Comparison of ENCODE assay signal across 20 mouse cellular contexts in the genomic region with DNA sequence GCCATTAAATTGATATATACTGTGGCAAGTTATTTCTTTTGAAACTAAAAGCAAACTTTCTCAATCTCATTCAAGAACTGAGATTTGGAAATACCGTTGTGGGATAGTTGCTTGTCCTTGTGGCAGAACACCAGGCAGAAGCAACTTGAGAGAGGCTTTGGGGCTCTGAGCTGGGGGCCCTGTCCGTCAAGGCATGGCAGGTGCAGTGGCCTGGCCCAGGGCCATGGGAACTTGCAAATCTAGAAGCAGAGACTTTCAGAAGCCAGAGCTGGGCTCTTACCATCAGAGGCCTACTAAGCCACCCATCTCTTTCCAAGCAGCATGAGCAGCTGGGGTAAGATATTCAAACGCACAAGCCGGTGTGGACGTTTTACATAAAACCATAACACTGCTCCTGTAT.
A peak's percentile ranks its signal among the peaks of the same experiment; 100 is the strongest.
DNase-seq lines count a peak whose midpoint lies in the region; ATAC-seq and TF ChIP-seq lines count a peak whose summit lies in the region.
"Had no signal": no experiment of that assay in that cellular context is flagged by ENCODE, and none has a peak within 500 bp of the region (broad histone marks: within the 10 kb centered on the region; RNA-seq: fewer than 3 reads in every experiment).

No protein-coding gene starts in this region.

- WGBS in midbrain, embryonic 11.5 days: 92% methylated on average over 5 of the region's 5 CpGs
- 67% methylated on average over 5 of the region's 5 CpGs for WGBS in midbrain, postnatal 0 days

- H3K27ac ChIP-seq in midbrain, embryonic 11.5 days (ENCODE audit: low read depth, low read length): no peak overlapping the region
- H3K27ac ChIP-seq in midbrain, postnatal 0 days (ENCODE audit: low read depth, low read length): no peak overlapping the region
- H3K27ac ChIP-seq: forebrain, embryonic 15.5 days; heart, embryonic 10.5 days; hindbrain, embryonic 13.5 days; hindbrain, postnatal 0 days had no signal

- H3K9ac ChIP-seq in midbrain, embryonic 11.5 days (ENCODE audit: low read length): no peak overlapping the region
- H3K9ac ChIP-seq in midbrain, postnatal 0 days (replicated peaks; ENCODE audit: low read length, poor library complexity, severe bottlenecking): no peak overlapping the region
- H3K9ac ChIP-seq: forebrain, embryonic 15.5 days; hindbrain, embryonic 13.5 days had no signal

- no peak for TF ChIP-seq CTCF in midbrain, postnatal 0 days (IDR thresholded peaks at IDR 0.05)

- peak; percentile 27 to 46 for DNase-seq in cerebellum, postnatal 10 days
- no peak for DNase-seq in cerebellum, postnatal 4 days (ENCODE audit: low spot score in 2 of 2)
- peak; percentile 6 for DNase-seq in midbrain, embryonic 11.5 days (ENCODE audit: low spot score, missing footprints)
- DNase-seq in midbrain, postnatal 0 days (ENCODE audit: low spot score): no peak
- peak; percentile 49 for DNase-seq in gastrocnemius, postnatal 25 days
- DNase-seq in thymus, postnatal 4 days: no peak
- DNase-seq: adrenal gland, postnatal 10 days; B cell, adult 2 months; cerebellum, adult 11-12 months; cerebellum, adult 9-10 months; cerebellum, postnatal 36 days; heart, adult 18-20 months; heart, postnatal 10 days had no signal

- no peaks in the 10 kb centered on the region for H3K9me3 ChIP-seq in midbrain, embryonic 11.5 days (ENCODE audit: control insufficient read depth, low read length)
- H3K9me3 ChIP-seq in midbrain, postnatal 0 days (ENCODE audit: low read length): no peaks in the 10 kb centered on the region
- H3K9me3 ChIP-seq: forebrain, embryonic 15.5 days; G1E; heart, embryonic 10.5 days; hindbrain, embryonic 13.5 days had no signal

- H3K27me3 ChIP-seq in midbrain, embryonic 11.5 days (ENCODE audit: control insufficient read depth, insufficient read depth, low read length): no peaks in the 10 kb centered on the region
- H3K27me3 ChIP-seq in midbrain, postnatal 0 days (ENCODE audit: insufficient read depth, low read length): no peaks in the 10 kb centered on the region
- H3K27me3 ChIP-seq: forebrain, embryonic 15.5 days; hindbrain, embryonic 13.5 days had no signal

- H3K4me2 ChIP-seq in midbrain, embryonic 11.5 days: no peak overlapping the region
- H3K4me2 ChIP-seq in midbrain, postnatal 0 days (ENCODE audit: low read depth, low read length, poor library complexity, severe bottlenecking): no peak overlapping the region
- H3K4me2 ChIP-seq: forebrain, embryonic 15.5 days; hindbrain, embryonic 13.5 days had no signal

- ATAC-seq in midbrain, embryonic 11.5 days (ENCODE audit: low FRiP score): no peak
- no peak for ATAC-seq in midbrain, postnatal 0 days (ENCODE audit: low FRiP score)
- no peak for ATAC-seq in megakaryocyte progenitor cell, adult 5-6 weeks (replicated peaks; ENCODE audit: poor library complexity)
- ATAC-seq: CD4-positive, CD25-positive, alpha-beta regulatory T cell, adult 4 months; forebrain, embryonic 15.5 days; hindbrain, postnatal 0 days had no signal

- no peaks in the 10 kb centered on the region for H3K36me3 ChIP-seq in midbrain, embryonic 11.5 days (ENCODE audit: control insufficient read depth, insufficient read depth, low read length)
- no peaks in the 10 kb centered on the region for H3K36me3 ChIP-seq in midbrain, postnatal 0 days (ENCODE audit: insufficient read depth, low read length)
- H3K36me3 ChIP-seq: forebrain, embryonic 15.5 days; G1E; heart, embryonic 10.5 days; hindbrain, embryonic 13.5 days had no signal

- H3K4me3 ChIP-seq in midbrain, embryonic 11.5 days (ENCODE audit: low read depth, low read length): no peak overlapping the region
- no peak overlapping the region for H3K4me3 ChIP-seq in midbrain, postnatal 0 days (ENCODE audit: low read depth, low read length)
- H3K4me3 ChIP-seq: forebrain, embryonic 15.5 days; heart, embryonic 10.5 days; hindbrain, embryonic 13.5 days had no signal

- H3K4me1 ChIP-seq in midbrain, embryonic 11.5 days (ENCODE audit: control insufficient read depth, insufficient read depth, low read length): no peaks in the 10 kb centered on the region
- no peaks in the 10 kb centered on the region for H3K4me1 ChIP-seq in midbrain, postnatal 0 days (ENCODE audit: insufficient read depth, low read length)
- H3K4me1 ChIP-seq: hindbrain, embryonic 13.5 days had no signal

Comparison
In these comparisons a context has a peak if more than half of its experiments do, and no peak if none do; other contexts are left out.
1. DNase-seq: peak in cerebellum, postnatal 10 days (2 of 2), midbrain, embryonic 11.5 days (single experiment) and gastrocnemius, postnatal 25 days (single experiment); none in cerebellum, postnatal 4 days (0 of 2), midbrain, postnatal 0 days (single experiment) and thymus, postnatal 4 days (single experiment).